Mouse (Mus musculus): ENCODE data around the gene Zfp853.

Zfp853 gene

DNA sequence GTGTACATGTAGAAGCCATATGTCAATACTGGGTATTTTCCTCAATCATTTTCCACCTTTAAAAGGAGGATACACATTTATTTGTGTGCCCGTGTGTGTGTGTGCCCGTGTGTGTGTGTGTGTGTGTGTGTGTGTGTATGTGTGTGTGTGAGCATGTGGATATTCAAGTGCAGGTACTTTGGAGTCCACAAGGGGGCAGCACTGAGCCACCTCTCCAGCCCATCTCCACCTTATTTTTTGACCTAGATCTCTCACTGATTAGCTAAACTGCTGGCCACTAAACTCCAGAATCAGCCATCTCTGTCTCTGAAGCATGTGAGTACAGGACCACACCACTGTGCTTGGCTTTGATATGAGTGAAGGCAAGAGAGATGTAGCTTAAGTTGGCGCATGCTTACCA, 1.4 kb upstream of the Zfp853 start:
- DNase-seq (ENCODE audit: low read depth, low spot score), result no peak

DNA sequence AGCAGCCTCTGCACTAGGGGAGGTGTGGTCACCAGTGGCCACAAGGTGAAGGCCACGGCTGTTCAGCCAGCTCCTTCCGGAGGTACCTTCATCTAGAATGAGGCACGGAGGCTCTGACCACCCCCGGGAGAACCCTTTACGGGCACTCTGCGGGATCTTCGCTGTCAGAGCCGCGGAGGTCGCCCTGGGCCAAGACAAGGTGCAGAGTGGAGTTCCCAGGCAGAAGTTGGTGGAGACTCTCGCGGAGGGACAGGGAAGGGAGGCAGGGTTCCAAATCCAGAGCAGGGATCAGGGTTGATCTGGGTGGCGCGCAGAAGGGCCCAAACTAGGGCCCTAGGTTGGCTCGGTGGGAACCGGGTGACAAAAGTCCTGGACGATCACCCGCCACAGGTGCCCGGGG, 544 bp downstream of the Zfp853 start:
- no peak for DNase-seq (ENCODE audit: low read depth, low spot score)

DNA sequence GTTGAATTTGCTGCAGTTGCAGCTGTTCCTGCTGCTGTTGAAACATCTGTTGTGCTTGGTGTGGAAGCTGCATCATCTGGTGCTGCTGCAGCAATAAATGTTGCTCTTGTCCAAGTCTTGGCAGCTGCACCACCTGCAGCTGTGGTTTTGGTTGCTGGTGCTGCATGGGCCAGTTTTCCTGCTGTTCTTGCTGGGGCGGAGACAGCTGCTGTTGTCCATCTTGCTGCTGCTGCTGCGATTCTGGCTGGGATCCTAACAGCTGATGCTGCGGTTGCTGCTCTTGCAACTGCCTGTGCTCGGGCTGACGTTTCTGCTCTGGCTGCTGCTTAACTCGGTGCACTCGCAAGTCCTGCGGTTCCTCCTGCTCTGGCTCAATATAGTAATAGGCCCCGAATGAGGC, 4.1 kb downstream of the Zfp853 start:
- DNase-seq (ENCODE audit: low read depth, low spot score), result no peak

DNA sequence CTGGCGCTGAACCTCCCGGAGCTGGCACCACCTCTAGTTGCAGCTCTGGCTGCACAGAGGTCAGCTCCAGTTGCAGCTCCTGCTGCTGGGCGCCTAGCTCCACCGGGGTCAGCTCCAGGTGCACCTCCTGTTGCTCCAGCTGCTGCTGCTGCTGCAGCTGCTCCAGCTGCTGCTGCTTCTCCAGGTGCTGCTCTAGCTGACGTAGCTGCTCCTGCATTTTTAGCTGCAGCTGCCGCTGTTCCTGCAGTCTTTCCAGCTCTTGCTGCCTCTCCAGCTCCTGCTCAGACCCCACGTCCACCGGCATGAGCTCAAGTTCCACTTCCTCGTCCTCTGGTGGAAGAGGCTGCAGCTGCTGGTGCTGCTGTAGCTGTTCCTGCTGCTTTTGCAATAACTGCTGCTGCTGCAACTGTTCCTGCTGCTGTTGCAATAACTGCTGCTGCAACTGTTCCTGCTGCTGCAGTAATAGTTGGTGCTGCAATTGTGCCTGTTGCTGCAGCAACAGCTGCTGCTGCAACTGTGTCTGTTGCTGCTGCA, 5.0 kb downstream of the Zfp853 start:
- no peak for DNase-seq (ENCODE audit: low read depth, low spot score)

DNA sequence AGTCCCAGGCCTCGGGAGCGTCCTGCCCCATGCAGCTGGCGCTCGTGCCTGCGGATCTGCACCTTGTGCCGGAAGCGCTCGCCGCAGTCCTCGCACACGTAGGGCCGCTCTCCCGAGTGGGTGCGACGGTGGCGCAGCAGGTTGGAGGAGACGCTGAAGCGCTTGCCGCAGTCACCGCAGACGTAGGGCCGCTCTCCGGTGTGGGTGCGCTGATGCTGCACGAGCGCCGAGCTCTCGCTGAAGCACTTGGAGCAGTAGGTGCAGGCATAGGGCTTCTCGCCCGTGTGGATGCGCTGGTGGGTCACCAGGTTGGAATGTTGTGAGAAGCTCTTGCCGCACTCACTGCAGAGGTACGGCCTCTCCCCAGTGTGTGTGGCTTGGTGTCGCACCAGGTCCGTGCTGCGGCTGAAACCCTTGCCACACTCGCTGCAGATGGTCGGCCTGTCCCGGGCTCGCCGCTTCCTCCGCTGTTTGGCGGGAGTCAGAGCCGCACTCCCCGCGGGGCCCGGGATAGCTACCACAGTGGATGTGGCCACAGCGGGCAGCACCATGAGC, 5.6 kb downstream of the Zfp853 start:
- DNase-seq (ENCODE audit: low read depth, low spot score), result peak; percentile 59

DNA sequence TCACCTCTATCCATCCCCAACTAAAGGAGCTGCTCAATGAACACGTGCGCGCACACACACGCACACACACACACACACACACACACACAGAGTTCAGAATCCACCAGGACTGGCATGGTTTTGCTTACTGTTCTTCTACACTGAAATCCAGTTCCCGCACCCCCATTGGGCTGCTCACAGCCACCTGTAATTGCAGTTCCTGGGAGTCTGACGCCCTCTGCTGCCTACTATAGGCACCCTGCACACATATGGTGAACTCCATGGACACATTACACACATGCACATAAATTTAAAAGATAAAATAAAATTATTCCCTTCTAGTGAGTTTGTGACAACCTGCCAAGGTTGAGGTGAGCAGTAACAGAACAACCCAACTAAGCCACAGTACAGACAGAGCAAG, 8.7 kb downstream of the Zfp853 start:
- DNase-seq (ENCODE audit: low read depth, low spot score), result no peak

DNA sequence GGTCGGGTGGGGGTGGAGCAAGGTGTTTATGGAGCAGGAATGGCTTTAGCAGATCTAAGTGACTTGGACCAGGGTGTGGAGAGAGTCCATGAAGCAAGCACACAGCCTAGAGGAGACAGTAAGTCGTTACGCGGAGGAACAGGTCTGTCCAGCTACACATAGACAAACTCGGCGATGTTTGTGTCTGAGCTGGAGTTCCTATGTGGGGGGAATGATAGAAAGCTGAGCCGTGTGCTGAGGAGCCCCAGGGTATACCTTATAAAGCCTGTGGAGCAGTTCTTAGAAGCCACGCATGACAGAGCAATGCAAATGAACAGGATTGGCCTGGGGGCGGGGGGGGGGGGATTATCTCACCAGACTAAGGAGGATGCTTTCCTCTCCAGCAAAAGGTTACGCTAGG, 14.2 kb downstream of the Zfp853 start:
- DNase-seq (ENCODE audit: low read depth, low spot score), result no peak

DNA sequence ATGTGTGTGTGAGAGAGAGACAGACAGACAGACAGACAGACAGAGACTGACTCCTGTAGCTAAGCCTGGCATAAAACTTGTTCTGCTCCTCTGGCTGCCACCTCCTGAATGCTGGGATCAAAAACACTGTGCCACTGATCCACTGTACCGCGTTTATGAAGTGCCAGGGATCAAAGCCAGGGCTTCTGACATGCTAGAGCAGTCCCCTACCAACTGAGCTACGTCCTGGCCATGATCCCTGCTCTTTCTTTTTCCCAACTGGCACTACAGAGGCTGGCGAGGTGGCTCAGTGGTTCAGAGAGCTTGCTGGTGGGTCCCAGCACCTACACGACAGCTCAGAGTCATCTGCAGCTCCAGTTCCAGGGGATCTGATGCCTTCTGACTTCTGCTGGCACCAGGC, 17.7 kb downstream of the Zfp853 start:
- no peak for DNase-seq (ENCODE audit: low read depth, low spot score)

DNA sequence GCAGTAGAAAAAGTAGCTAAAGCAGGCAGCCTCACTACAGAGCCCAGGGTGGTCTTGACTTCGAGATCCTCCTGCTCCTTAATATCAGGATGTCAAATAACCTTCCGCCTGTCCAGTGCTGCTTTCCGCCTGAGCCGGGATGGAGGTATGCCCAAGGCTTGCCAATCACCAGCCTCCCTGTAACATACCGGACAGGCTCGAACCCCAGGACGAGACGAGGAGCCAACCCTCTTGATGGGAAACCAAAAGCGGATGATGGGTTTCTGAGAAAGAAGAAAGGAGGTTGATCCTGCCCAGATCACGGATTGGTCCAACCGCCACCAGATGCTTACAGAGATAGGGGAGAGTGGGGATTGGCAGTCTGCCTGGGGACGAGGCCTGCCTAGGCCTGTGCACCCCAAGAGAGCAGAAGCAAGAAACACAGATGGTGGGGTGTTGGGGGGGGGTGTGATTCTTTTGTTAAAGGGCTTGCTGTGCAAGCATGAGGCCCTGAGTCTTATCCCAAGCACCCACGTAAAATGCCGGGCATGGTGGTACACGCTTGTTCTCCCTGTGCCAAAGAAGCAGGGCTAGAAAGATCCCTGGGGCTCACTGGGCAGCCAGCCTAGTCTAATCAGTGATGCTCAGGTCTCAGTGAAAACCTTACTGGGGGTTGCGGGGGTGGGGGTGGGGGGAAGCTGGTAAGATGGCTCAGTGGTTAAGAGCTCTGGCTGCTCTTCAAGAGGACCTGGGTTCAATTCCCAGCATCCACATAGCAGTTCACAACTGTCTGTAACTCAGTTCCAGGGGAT, 20.7 kb downstream of the Zfp853 start:
- DNase-seq (ENCODE audit: low read depth, low spot score), result no peak

DNA sequence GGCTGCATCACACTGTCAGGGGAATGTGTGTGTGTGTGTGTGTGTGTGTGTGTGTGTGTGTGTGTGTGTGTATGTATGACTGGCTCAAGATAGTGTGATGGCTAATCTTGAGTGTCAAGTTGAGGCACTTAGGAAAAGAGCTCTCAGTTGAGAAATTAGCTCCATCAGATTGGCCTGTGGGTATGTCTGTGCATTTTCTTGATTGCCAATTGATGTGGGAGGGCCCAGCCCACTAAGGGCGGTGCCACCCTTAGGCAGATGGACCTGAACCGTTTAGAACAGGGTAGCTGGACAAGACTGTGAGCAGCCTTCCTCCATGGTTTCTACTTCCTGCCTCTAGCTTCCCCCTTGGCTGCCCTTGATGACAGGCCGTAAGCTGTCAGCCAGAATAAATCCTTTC, 21.3 kb downstream of the Zfp853 start:
- DNase-seq (ENCODE audit: low read depth, low spot score), result no peak

DNA sequence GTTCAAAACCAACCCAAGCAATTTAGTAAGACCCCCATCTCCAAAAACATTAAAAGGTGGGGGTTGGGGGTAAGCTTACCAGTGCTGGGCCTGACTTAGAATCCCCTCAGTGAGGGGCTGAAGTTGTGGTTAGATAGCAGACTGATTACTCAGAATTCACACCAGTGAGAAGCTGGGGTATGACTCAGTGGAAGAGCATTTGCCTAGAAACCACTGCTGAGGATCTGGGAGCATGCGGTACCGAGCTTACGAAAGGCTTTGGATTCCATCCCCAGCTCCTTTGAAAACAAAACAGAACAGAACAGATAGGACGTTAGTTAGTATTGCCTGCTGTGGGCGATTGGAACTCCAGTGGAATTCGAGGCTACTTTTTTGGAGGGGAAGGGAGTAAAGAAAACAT, 21.8 kb downstream of the Zfp853 start:
- DNase-seq (ENCODE audit: low read depth, low spot score), result no peak

DNA sequence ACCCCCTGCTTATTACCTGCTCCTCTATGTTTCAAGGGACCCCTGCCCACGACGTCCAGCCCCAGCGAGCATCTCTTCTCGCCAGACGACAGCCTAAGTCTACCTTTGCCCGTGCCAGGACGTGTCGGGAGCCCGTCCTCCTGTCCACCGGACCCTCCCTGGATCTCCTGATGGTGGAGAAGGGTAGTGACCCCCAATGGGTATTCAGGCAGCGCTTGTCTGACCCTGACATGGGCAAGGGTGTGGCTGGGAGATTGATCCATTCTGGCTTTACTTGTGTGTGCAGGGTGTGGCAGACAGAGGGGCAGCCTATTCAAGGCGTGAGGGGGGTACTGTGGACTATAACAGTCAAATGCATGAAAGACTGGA, 23.3 kb downstream of the Zfp853 start:
- no peak for DNase-seq (ENCODE audit: low read depth, low spot score)

DNA sequence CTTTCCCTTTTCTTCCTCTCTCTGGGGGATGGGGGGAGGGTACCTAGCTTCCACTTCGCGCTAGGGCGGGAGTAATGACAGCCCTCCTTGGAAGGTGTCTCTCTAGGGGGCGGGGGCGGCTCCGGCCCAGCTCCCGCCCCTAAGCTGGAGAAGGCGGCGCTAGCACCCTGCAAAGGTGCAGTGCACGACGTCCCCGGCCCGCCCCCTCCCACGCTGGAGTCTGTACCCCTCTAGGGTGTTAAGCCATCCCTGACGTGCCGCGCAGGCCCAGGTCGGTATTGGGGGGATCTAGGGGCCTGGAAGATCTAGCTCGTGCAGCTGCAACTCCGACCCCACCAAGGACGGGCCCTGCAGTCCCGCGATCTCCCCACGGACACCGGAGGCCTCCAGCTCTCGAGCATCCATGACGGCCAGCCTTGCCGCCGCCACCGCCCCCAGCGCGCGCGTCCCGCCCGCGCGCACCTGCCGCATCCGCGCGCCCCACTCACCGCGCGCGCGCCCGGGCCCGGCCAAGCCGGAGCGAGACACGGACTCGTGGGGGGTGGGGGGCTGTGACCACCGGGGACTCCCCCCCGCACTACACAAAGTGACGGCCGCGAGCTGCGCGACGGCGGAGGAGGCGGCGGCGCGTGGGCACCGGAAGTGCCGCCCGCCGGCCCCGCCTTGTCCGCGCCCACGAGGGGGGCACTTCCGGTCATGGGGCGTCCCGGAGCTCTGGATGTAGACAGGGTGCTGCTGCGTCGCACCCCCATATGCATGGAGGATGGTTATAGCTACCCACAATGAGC, 23.9 kb downstream of the Zfp853 start, which contains the start of gene Zfp316:
TSS of gene Zfp316 (minus strand) at position 660 of the 788 bp plus-strand sequence.
- DNase-seq (ENCODE audit: low read depth, low spot score), result peak; percentile 62

DNA sequence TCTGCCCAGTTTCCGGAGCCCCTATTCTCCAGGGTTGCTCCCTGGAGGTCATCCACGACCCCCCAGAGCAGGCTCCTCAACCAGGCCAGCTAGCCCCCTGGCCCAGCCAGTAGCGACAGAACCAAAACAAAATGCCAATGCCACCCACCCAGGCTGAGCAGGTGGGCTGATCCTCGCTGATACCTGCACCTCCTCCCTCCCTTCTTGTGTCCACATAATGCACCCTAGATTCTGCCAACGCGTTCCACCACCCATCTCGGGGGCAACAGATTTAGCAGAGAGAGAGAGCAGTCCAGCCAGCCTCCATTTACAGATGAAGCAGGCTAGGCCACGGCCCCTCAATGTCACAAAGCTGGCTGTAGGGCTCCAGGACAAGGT, 24.4 kb downstream of the Zfp853 start:
- no peak for DNase-seq (ENCODE audit: low read depth, low spot score)

DNA sequence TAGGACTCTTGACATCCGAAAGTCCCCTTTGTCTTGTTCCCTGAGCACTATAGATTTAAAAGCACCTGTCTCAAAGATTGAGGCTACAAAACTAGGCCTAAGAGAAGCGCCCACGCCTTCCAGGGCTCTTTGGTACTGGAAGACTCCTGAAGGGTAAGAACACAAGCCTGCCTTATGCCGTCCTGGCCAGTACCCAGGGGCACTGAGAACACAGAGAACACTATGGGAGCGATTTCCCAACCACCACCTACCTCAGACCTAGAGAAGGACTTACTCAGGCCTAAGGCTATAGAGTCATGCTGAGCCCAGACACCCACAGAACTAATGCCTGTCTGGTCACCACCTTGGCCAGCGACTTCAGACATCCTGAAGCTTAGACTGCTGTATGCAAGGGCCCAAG, 26.6 kb downstream of the Zfp853 start:
- no peak for DNase-seq (ENCODE audit: low read depth, low spot score)

DNA sequence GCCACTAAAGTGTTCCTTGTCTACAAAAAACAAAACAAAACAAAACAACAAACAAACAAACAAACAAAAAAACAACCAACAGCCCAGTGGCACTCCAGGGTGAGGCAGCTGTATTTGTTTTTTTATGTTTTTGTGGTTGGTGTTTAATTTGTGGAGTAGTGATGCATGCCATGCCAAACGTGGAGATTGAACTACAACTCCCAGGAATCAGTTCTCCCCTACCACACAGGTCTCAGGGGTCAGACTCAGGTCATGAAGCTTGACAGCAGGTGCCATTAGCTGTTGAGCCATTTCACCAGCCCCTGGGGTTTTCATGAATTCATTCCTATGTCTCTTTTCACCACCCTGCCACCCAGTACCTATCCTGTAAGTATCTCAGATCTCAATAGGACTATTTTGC, 28.0 kb downstream of the Zfp853 start:
- DNase-seq (ENCODE audit: low read depth, low spot score), result no peak

DNA sequence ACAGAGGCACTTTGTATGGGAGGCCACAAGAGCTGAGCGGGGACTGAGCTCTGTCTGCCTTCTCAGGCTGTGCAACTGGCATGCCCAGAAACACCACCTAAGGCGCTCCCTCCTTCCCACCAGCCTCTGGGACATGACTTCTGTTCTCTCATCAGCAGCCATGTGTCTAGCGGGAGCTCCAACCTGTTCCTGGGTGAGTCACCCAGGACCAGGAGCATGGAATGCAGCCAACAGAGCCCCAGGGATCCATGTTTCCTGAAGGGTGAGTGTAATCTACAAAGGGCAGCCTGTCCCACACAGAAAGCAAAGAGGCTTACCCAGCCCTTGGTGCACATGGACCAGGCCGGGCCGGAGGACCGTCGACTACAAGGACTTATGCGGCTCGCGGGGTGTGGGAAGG, 28.7 kb downstream of the Zfp853 start:
- no peak for DNase-seq (ENCODE audit: low read depth, low spot score)

DNA sequence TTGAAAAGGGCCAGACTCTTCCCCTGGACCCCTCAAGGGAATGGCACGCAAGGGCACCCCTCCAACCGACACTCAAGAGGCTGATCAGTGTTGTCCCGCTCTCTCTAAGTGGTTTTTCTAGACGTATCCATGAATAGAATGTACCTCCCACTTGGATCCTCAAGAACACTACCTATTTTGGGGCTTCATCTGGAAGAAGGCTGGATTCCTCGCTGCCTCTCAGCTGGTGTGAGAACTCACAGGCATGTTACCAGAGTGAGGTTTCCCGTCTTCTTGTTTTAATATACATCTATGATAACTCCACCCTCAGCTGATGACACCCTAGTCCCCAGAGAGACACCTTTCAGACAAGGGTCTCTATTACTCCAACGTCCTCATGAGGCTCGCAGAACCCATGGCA, 31.8 kb downstream of the Zfp853 start:
- DNase-seq (ENCODE audit: low read depth, low spot score), result no peak

DNA sequence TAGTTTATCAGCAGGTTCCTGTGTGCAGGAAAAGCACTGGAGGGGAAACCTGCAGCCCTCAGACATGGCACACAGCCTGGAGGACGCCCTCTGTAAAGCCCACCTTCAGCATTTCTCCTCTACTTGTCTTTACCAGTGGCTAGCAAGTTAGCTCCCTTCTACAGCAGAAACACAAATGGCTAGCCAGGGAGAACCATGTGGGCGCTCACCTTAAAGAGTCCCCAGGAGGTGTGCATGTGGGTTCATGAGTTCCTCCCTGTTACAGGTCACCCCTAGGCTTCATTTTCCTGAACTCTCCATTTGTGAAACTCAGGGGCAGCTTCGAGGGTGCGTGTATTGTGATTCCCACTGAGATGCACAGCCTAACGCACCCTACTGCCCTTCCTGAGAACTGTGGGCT, 37.6 kb downstream of the Zfp853 start:
- DNase-seq (ENCODE audit: low read depth, low spot score), result no peak

DNA sequence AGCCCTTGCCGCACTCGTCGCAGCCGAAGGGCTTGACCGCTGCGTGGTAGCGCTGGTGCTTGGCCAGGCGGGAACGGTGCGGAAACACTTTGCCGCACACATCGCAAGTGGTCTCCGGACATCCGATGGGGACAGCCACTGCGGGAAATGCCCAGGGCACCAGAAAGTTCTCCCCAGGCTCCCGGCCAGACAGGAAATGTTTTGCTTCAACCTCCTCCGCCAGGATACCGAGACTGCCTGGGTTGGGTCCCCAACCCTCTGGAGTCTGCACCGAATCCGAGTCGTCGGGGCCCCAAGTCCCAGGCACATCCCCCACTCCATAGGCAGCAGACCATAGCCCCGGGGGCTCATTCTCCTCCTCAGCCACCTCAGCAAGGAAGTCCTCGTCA, 38.3 kb downstream of the Zfp853 start:
- DNase-seq (ENCODE audit: low read depth, low spot score), result no peak

DNA sequence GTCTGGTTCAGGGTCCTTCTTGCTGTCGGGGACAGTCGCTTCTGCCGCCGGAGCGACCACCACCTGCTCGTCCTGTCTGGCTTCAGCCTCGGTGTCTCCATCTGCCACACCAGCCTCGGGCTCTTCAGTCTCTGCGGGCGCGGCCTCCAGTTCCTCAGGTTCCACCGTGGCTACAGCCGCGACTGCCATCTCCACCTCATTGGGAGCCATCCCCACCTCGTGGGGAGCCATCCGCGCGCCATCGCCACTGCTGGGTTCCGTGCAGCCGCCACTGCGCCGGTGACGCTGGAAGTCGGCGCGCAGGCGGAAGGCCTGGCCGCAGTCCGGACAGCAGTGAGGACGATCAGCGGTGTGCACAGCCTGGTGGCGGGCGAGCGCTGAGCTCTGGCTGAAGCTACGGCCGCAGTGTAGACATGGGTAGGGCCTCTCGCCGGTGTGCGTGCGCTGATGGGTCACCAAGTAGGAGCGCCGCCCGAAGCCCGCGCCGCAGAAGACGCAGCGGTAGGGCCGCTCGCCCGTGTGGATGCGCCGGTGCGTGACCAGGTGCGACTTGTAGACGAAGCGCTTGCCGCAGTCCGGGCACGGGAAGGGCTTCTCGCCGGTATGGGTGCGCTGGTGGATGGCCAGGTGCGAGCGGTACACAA, 38.8 kb downstream of the Zfp853 start:
- DNase-seq (ENCODE audit: low read depth, low spot score), result no peak

DNA sequence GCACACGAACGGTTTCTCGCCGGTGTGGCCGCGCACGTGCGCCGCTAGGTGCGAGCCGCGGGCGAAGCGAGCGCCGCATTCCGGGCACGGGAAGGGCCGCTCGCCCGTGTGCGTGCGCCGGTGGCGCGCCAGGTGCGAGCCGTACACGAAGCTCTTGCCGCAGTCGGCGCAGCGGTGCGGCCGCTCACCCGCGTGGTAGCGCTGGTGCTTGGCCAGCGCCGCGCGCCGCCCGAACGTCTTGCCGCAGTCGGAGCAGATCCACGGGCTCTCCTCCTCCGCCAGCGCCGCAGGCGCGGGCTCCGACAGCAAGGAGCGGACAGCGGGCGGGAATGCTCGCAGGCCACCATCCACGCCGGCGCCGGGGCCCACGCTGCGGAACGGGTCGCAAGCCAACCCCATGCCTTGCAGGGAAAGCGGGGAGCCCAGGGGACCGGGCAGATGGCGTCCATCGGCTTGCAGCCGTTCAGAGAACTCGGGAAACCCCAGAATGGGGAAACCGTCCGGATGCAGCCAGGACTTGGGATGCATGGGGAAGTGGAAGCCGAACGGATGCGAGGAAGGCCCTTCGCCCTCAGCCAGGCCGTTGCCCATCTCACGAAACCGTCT, 39.4 kb downstream of the Zfp853 start:
- no peak for DNase-seq (ENCODE audit: low read depth, low spot score)
